Mouse (Mus musculus) thymus, postnatal 36 days (tissue): Measurements from ENCODE around the gene Omp.

Experiments used
- DNase-seq, 2 experiments: peaks; one replicate each; pipeline ENCODE4 v3.0.0; 2022; ENCODE audit warnings: mixed read lengths in 2 of 2

Omp gene

GRCm38 (mm10) chr7:98139216-98139615 lies 6.1 kb downstream of the Omp start:
- DNase-seq: no peak

- no peak for DNase-seq
Measured at GRCm38 (mm10) chr7:98137995-98138394, 7.3 kb downstream of the Omp start.

- no peak for DNase-seq
Measured at GRCm38 (mm10) chr7:98137583-98137982, 7.7 kb downstream of the Omp start.

GRCm38 (mm10) chr7:98131751-98132150 lies 13.6 kb downstream of the Omp start:
- no peak for DNase-seq

- DNase-seq: peak; percentile 42 to 51
Measured at GRCm38 (mm10) chr7:98125473-98125872, 19.8 kb downstream of the Omp start.

- DNase-seq: no peak
Measured at GRCm38 (mm10) chr7:98124701-98125100, 20.6 kb downstream of the Omp start.

- DNase-seq: no peak
Measured at GRCm38 (mm10) chr7:98121673-98122072, 23.6 kb downstream of the Omp start.

- DNase-seq: no peak
Measured at GRCm38 (mm10) chr7:98121241-98121640, 24.1 kb downstream of the Omp start.

- DNase-seq: peak; percentile 72 to 77
Measured at GRCm38 (mm10) chr7:98120325-98120724, 25.0 kb downstream of the Omp start.

GRCm38 (mm10) chr7:98119961-98120232 lies 25.4 kb downstream of the Omp start:
- DNase-seq: no peak

- no peak for DNase-seq
Measured at GRCm38 (mm10) chr7:98119179-98119960, 25.9 kb downstream of the Omp start, which contains the start of gene Myo7a. Myo7a (minus strand) TSS chr7:98119524.

- DNase-seq: no peak
Measured at GRCm38 (mm10) chr7:98117012-98117660, 28.2 kb downstream of the Omp start.

GRCm38 (mm10) chr7:98114656-98115055 lies 30.6 kb downstream of the Omp start:
- DNase-seq: no peak

- no peak for DNase-seq
Measured at GRCm38 (mm10) chr7:98111233-98111632, 34.1 kb downstream of the Omp start.

- no peak for DNase-seq
Measured at GRCm38 (mm10) chr7:98109771-98110170, 35.5 kb downstream of the Omp start.

- DNase-seq: peak in 1 of 2 experiments; percentile 36
Measured at GRCm38 (mm10) chr7:98108636-98109430, 36.5 kb downstream of the Omp start.

GRCm38 (mm10) chr7:98106272-98106671 lies 39.0 kb downstream of the Omp start:
- DNase-seq: no peak

GRCm38 (mm10) chr7:98104481-98105435 lies 40.5 kb downstream of the Omp start:
- DNase-seq: no peak

- DNase-seq: no peak
Measured at GRCm38 (mm10) chr7:98103942-98104292, 41.4 kb downstream of the Omp start.

GRCm38 (mm10) chr7:98103002-98103941 lies 42.0 kb downstream of the Omp start:
- DNase-seq: peak; percentile 65 to 72

GRCm38 (mm10) chr7:98102488-98102887 lies 42.8 kb downstream of the Omp start:
- no peak for DNase-seq
